Mouse (Mus musculus): Measurements from ENCODE around the gene Rgs1. TPM values are rescaled to one million over a fixed set of nuclear protein-coding genes. Genes with fewer than 3 reads are reported as not detected.

The Rgs1 gene
- polyA plus RNA-seq, 1 experiment from 2014 or later, result 0.31 TPM

Other genes starting within 250 kb of the Rgs1 start
- 57.6 and 65.4 TPM in 2 replicates for gene Rgs2, start 245.1 kb downstream of the Rgs1 start, polyA plus RNA-seq (2015; fragmentation: Nextera tagmentation; extraction: Ambion mirVana)
- 0.09 and 0.12 TPM in 2 replicates for gene Rgs13, start 71.9 kb downstream of the Rgs1 start, polyA plus RNA-seq (2015; fragmentation: Nextera tagmentation; extraction: Ambion mirVana)

Measured in stomach, embryonic 15.5 days (tissue).